8 mouse cellular contexts compared by ENCODE assay signal in genomic region chr17:27032869-27033268, GRCm38 (mm10). TPM values are rescaled to one million over a fixed set of nuclear protein-coding genes. Genes with fewer than 3 reads are reported as not detected.
DNase-seq lines count a peak whose midpoint lies in the region; ATAC-seq lines count a peak whose summit lies in the region.

No protein-coding gene starts in this region.

- peak overlapping the region; percentile 41; the same call in 1 of the 2 replicates for H3K9ac ChIP-seq in embryonic facial prominence, embryonic 13.5 days
- 0 out of 2 replicates have a peak overlapping the region, but pooled peaks have one; percentile 3 for H3K9ac ChIP-seq in heart, embryonic 12.5 days
- no peak overlapping the region for H3K9ac ChIP-seq in kidney, embryonic 15.5 days
- H3K9ac ChIP-seq in liver, embryonic 15.5 days: no peak overlapping the region
- H3K9ac ChIP-seq in neural tube, embryonic 14.5 days (replicated peaks; ENCODE audit: low read depth, low read length): no peak overlapping the region

- peak overlapping the region; percentile 38 for H3K4me2 ChIP-seq in embryonic facial prominence, embryonic 13.5 days
- peak overlapping the region; percentile 52 for H3K4me2 ChIP-seq in heart, embryonic 12.5 days
- peak overlapping the region; percentile 48 for H3K4me2 ChIP-seq in kidney, embryonic 15.5 days
- H3K4me2 ChIP-seq in liver, embryonic 15.5 days: peak overlapping the region; percentile 42
- H3K4me2 ChIP-seq in neural tube, embryonic 14.5 days (ENCODE audit: low read depth, low read length): no peak overlapping the region

- peak; percentile 64 for DNase-seq in CD4-positive helper T cell, adult 2 months (ENCODE audit: low read depth, low spot score)
- peak; percentile 77 to 84 for DNase-seq in adrenal gland, postnatal 36 days
- peak; percentile 46 to 61 for DNase-seq in thymus, adult 18-20 months

- no peaks in the 10 kb centered on the region for H3K27me3 ChIP-seq in embryonic facial prominence, embryonic 13.5 days
- H3K27me3 ChIP-seq in heart, embryonic 12.5 days (replicated peaks): no peaks in the 10 kb centered on the region
- H3K27me3 ChIP-seq in kidney, embryonic 15.5 days: 0 out of 2 replicates have a peak, but pooled peaks cover 7% of the 10 kb centered on the region
- H3K27me3 ChIP-seq in liver, embryonic 15.5 days: no peaks in the 10 kb centered on the region
- H3K27me3 ChIP-seq in neural tube, embryonic 14.5 days (ENCODE audit: control insufficient read depth, insufficient read depth, low read length): no peaks in the 10 kb centered on the region

- no peak overlapping the region for H3K4me3 ChIP-seq in embryonic facial prominence, embryonic 13.5 days
- peak overlapping the region; percentile 18; the same call in 1 of the 2 replicates for H3K4me3 ChIP-seq in heart, embryonic 12.5 days
- no peak overlapping the region for H3K4me3 ChIP-seq in kidney, embryonic 15.5 days (replicated peaks)
- H3K4me3 ChIP-seq in liver, embryonic 15.5 days (replicated peaks): no peak overlapping the region
- no peak overlapping the region for H3K4me3 ChIP-seq in neural tube, embryonic 14.5 days (ENCODE audit: low read depth, low read length)

- no peaks in the 10 kb centered on the region for H3K9me3 ChIP-seq in embryonic facial prominence, embryonic 13.5 days
- no peaks in the 10 kb centered on the region for H3K9me3 ChIP-seq in heart, embryonic 12.5 days (replicated peaks)
- H3K9me3 ChIP-seq in kidney, embryonic 15.5 days (replicated peaks): no peaks in the 10 kb centered on the region
- no peaks in the 10 kb centered on the region for H3K9me3 ChIP-seq in liver, embryonic 15.5 days (replicated peaks)
- H3K9me3 ChIP-seq in neural tube, embryonic 14.5 days (ENCODE audit: control insufficient read depth, low read length): no peaks in the 10 kb centered on the region

- no peaks in the 10 kb centered on the region for H3K36me3 ChIP-seq in embryonic facial prominence, embryonic 13.5 days
- H3K36me3 ChIP-seq in heart, embryonic 12.5 days: no peaks in the 10 kb centered on the region
- H3K36me3 ChIP-seq in kidney, embryonic 15.5 days: no peaks in the 10 kb centered on the region
- no peaks in the 10 kb centered on the region for H3K36me3 ChIP-seq in liver, embryonic 15.5 days (replicated peaks)
- no peaks in the 10 kb centered on the region for H3K36me3 ChIP-seq in neural tube, embryonic 14.5 days (ENCODE audit: control insufficient read depth, insufficient read depth, low read length)

- ATAC-seq in embryonic facial prominence, embryonic 13.5 days (ENCODE audit: insufficient number of reproducible peaks, insufficient read depth, low FRiP score, low TSS enrichment, low read depth): no peak
- peak; percentile 41; the same call in 1 of the 2 replicates for ATAC-seq in heart, embryonic 12.5 days (ENCODE audit: insufficient number of reproducible peaks, low FRiP score)
- peak; percentile 58 for ATAC-seq in kidney, embryonic 15.5 days (replicated peaks; ENCODE audit: low FRiP score)
- ATAC-seq in liver, embryonic 15.5 days (ENCODE audit: insufficient read depth): no peak
- ATAC-seq in neural tube, embryonic 14.5 days (ENCODE audit: low read depth): peak; percentile 28

- H3K27ac ChIP-seq in embryonic facial prominence, embryonic 13.5 days: no peak overlapping the region
- no peak overlapping the region for H3K27ac ChIP-seq in heart, embryonic 12.5 days (ENCODE audit: poor library complexity, severe bottlenecking)
- H3K27ac ChIP-seq in kidney, embryonic 15.5 days: no peak overlapping the region
- no peak overlapping the region for H3K27ac ChIP-seq in liver, embryonic 15.5 days (replicated peaks)
- H3K27ac ChIP-seq in neural tube, embryonic 14.5 days (ENCODE audit: low read depth, low read length): no peak overlapping the region

- H3K4me1 ChIP-seq in embryonic facial prominence, embryonic 13.5 days: peaks cover 14% of the 10 kb centered on the region
- H3K4me1 ChIP-seq in heart, embryonic 12.5 days (replicated peaks): peaks cover 25% of the 10 kb centered on the region
- peaks cover 40% of the 10 kb centered on the region for H3K4me1 ChIP-seq in kidney, embryonic 15.5 days
- H3K4me1 ChIP-seq in liver, embryonic 15.5 days (replicated peaks): peaks cover 24% of the 10 kb centered on the region
- H3K4me1 ChIP-seq in neural tube, embryonic 14.5 days (ENCODE audit: control insufficient read depth, insufficient read depth, low read length): no peaks in the 10 kb centered on the region

- WGBS in embryonic facial prominence, embryonic 13.5 days: 2% methylated on average over 14 of the region's 14 CpGs
- under 1% methylated on average over 14 of the region's 14 CpGs for WGBS in heart, embryonic 12.5 days
- whole genome bisulfite sequencing in kidney, embryonic 15.5 days: 1% methylated on average over 14 of the region's 14 CpGs
- WGBS in liver, embryonic 15.5 days (ENCODE audit: insufficient replicate concordance): 0% methylated on average over 14 of the region's 14 CpGs
- 3% methylated on average over 14 of the region's 14 CpGs for WGBS in neural tube, embryonic 14.5 days

RNA-seq across cellular contexts. Expression of gene Bak1, which starts 4.1 kb away (rescaled TPM):
- 10 to 100 TPM; 29.3 to 42.4 TPM for total RNA-seq in adrenal gland, postnatal 36 days (2021)
- polyA plus RNA-seq in embryonic facial prominence, embryonic 13.5 days (2015; fragmentation: Nextera tagmentation; extraction: Ambion mirVana): 4.6 and 5.7 TPM in 2 replicates
- polyA plus RNA-seq in heart, embryonic 12.5 days (2016; fragmentation: Nextera tagmentation; extraction: Ambion mirVana): 4.3 and 5.8 TPM in 2 replicates
- 7.1 and 8.5 TPM in 2 replicates for polyA plus RNA-seq in kidney, embryonic 15.5 days (2015; fragmentation: Nextera tagmentation; extraction: Ambion mirVana)
- polyA plus RNA-seq in liver, embryonic 15.5 days (2015; fragmentation: Nextera tagmentation; extraction: Ambion mirVana): 2.0 and 2.1 TPM in 2 replicates
- 4.6 and 5.3 TPM in 2 replicates for polyA plus RNA-seq in neural tube, embryonic 14.5 days (2014; fragmentation: Nextera tagmentation; extraction: Ambion mirVana)

RNA-seq across cellular contexts. Expression of gene Itpr3, which starts 24.2 kb away (rescaled TPM):
- total RNA-seq in adrenal gland, postnatal 36 days (2021): 1 to 10 TPM; 5.9 to 6.3 TPM
- 3.8 and 4.0 TPM in 2 replicates for polyA plus RNA-seq in embryonic facial prominence, embryonic 13.5 days (2015; fragmentation: Nextera tagmentation; extraction: Ambion mirVana)
- 3.1 and 4.4 TPM in 2 replicates for polyA plus RNA-seq in heart, embryonic 12.5 days (2016; fragmentation: Nextera tagmentation; extraction: Ambion mirVana)
- polyA plus RNA-seq in kidney, embryonic 15.5 days (2015; fragmentation: Nextera tagmentation; extraction: Ambion mirVana): 7.4 and 8.3 TPM in 2 replicates
- 0.67 and 0.89 TPM in 2 replicates for polyA plus RNA-seq in liver, embryonic 15.5 days (2015; fragmentation: Nextera tagmentation; extraction: Ambion mirVana)
- 0.50 and 1.8 TPM in 2 replicates for polyA plus RNA-seq in neural tube, embryonic 14.5 days (2014; fragmentation: Nextera tagmentation; extraction: Ambion mirVana)

RNA-seq across cellular contexts. Expression of gene Zbtb9, which starts 59.9 kb away (rescaled TPM):
- total RNA-seq in adrenal gland, postnatal 36 days (2021): 10 to 100 TPM in 1 of 2 experiments, 1 to 10 TPM in 1; 9.9 to 10.5 TPM
- 16.0 and 16.1 TPM in 2 replicates for polyA plus RNA-seq in embryonic facial prominence, embryonic 13.5 days (2015; fragmentation: Nextera tagmentation; extraction: Ambion mirVana)
- 10.3 and 10.7 TPM in 2 replicates for polyA plus RNA-seq in heart, embryonic 12.5 days (2016; fragmentation: Nextera tagmentation; extraction: Ambion mirVana)
- polyA plus RNA-seq in kidney, embryonic 15.5 days (2015; fragmentation: Nextera tagmentation; extraction: Ambion mirVana): 18.4 and 20.0 TPM in 2 replicates
- polyA plus RNA-seq in liver, embryonic 15.5 days (2015; fragmentation: Nextera tagmentation; extraction: Ambion mirVana): 5.0 and 5.8 TPM in 2 replicates
- 10.8 and 11.4 TPM in 2 replicates for polyA plus RNA-seq in neural tube, embryonic 14.5 days (2014; fragmentation: Nextera tagmentation; extraction: Ambion mirVana)

Comparison
In these comparisons a context has a peak if more than half of its experiments do, and no peak if none do; other contexts are left out.
1. ATAC-seq: peak in heart, embryonic 12.5 days (single experiment), kidney, embryonic 15.5 days (single experiment) and neural tube, embryonic 14.5 days (single experiment); none in embryonic facial prominence, embryonic 13.5 days (single experiment) and liver, embryonic 15.5 days (single experiment).
2. H3K9ac ChIP-seq: peak in embryonic facial prominence, embryonic 13.5 days (single experiment) and heart, embryonic 12.5 days (single experiment); none in kidney, embryonic 15.5 days (single experiment), liver, embryonic 15.5 days (single experiment) and neural tube, embryonic 14.5 days (single experiment).
3. Peak in every context shown above with its lines, with median percentiles within 50 percentile points of each other: DNase-seq.